Mouse (Mus musculus): ENCODE measurements around the gene Pla2g4b. TPM values are rescaled to one million over a fixed set of nuclear protein-coding genes. Genes with fewer than 3 reads are reported as not detected.

Pla2g4b gene
- polyA plus RNA-seq, 1 experiment from 2014 or later = 0.73 TPM

DNA sequence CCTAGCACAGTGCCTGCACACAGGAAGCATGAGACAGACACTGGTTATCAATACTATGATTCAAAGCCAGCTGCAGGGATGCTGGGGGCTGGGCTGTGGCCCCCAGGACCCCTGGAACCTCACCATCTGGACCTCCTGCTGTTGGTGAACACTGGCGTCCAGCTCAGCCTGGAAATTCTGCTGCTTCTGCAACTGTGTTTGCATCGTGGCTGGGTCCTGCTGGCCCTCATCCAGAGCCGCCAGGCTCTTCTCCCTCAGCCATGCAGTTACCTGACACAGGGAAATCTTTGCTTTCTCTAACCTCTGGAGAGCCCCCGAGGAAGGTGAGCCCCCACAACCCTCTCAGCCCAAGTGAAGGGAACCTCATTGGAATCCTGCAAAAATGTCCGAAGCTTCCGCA is 18.2 kb downstream of the Pla2g4b start:
- Histone ChIP-seq H3K4me2 (no peak overlapping the region), H3K27me3 (replicated peaks) (peaks cover 7% of the 10 kb centered on the region; the same call in 1 of the 2 replicates), H3K4me1 (no peaks in the 10 kb centered on the region), H3K4me3 (no peak overlapping the region), H3K27ac (no peak overlapping the region), H3K9me3 (replicated peaks) (no peaks in the 10 kb centered on the region), H3K9ac (no peak overlapping the region), H3K36me3 (no peaks in the 10 kb centered on the region)
- no peak for ATAC-seq
- WGBS (ENCODE audit: insufficient replicate concordance) = 55% methylated on average over 6 of the region's 6 CpGs

DNA sequence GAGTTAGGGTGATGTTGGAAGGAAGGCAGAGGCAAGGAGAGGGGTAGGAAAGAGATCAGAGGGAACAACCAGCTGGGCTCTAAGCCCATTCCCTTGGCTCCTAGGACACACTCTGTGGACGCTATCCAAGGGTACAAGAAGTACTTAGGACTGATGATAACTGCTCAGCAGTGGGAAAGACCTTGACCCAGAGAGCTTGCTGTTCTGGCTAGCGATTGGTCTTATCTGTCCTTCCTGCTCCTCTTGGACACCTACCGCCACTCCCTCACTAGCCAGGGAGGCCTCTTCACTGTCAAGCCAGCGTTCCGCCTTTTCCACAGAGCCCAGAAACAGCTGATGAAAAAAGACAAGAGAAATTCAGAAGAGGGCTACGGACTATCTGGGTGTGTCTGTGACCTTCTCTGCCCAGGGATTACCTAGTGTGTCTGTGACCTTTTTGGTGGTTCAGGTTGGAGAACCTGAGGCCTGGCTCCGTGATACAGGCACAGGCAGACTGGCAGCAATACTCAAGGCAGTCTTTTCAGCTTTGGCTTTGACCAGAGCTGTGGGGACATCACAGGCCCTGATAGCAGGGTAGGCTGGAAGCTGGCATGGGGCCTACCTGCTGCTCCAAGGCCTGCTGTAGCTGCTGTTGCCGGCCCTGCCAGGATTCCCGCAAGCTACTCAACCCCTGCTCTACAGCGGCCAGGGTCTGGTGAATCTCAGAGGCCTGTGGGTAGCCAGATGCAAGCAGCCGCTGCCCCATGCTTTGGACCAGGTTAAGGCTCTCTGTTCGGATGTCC is 21.7 kb downstream of the Pla2g4b start:
- H3K36me3 ChIP-seq = no peaks in the 10 kb centered on the region
- ATAC-seq = no peak
- WGBS (ENCODE audit: insufficient replicate concordance) = 66% methylated on average over 12 of the region's 12 CpGs
- H3K4me1 ChIP-seq = no peaks in the 10 kb centered on the region
- H3K27ac ChIP-seq = no peak overlapping the region
- no peak overlapping the region for H3K4me3 ChIP-seq
- no peaks in the 10 kb centered on the region for H3K9me3 ChIP-seq (replicated peaks)
- H3K4me2 ChIP-seq = no peak overlapping the region
- peaks cover 17% of the 10 kb centered on the region; the same call in 1 of the 2 replicates for H3K27me3 ChIP-seq (replicated peaks)
- no peak overlapping the region for H3K9ac ChIP-seq

DNA sequence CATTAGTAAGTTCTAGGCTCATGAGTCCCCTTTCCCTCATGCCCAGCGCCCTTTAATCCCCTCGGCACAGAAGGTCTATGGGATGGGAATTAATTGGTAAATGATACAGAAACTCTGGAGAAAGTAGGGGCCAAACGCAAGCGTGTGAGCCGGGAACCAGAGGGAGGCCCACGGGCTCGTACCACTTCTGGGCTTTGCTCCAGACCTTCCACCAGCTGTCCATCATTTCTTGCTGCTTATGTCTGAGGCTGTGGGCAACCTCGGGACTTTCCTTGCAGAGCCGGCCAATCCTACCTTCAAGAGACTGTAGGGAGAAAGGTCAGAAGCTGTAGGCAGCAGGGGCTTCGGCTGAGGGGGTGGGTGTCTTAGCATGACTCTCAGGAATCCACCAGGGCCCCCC is 22.7 kb downstream of the Pla2g4b start:
- Histone ChIP-seq H3K9ac (no peak overlapping the region), H3K27me3 (replicated peaks) (peaks cover 16% of the 10 kb centered on the region; the same call in 1 of the 2 replicates), H3K36me3 (no peaks in the 10 kb centered on the region), H3K4me2 (no peak overlapping the region), H3K27ac (no peak overlapping the region), H3K4me1 (no peaks in the 10 kb centered on the region), H3K9me3 (replicated peaks) (no peaks in the 10 kb centered on the region), H3K4me3 (no peak overlapping the region)
- 76% methylated on average over 10 of the region's 10 CpGs for WGBS (ENCODE audit: insufficient replicate concordance)
- no peak for ATAC-seq

DNA sequence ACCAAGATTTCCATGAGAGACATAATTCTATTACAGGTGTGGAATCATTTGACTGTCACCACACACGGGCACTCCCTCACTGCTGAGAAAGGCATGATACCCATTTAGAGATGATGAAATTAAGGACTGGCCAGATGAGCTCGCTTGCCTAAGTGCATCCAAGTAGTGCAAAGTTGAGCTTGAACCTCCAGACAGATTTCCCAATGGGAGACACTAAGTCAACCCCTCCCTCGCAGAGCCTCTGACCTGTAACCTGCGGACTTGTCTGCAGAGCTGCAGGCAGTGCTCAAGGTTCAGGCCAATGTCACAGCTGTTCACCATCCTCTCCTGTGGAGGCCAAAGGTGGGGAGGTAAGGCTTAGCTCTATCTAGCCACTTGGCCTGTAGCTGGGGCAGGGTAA is 25.6 kb downstream of the Pla2g4b start:
- no peak overlapping the region for H3K9ac ChIP-seq
- H3K27ac ChIP-seq = no peak overlapping the region
- peaks cover 34% of the 10 kb centered on the region; the same call in 1 of the 2 replicates for H3K27me3 ChIP-seq (replicated peaks)
- WGBS (ENCODE audit: insufficient replicate concordance) = 72% methylated on average over 4 of the region's 4 CpGs
- H3K9me3 ChIP-seq (replicated peaks) = no peaks in the 10 kb centered on the region
- no peaks in the 10 kb centered on the region for H3K4me1 ChIP-seq
- no peak overlapping the region for H3K4me2 ChIP-seq
- H3K4me3 ChIP-seq = no peak overlapping the region
- no peak for ATAC-seq
- no peaks in the 10 kb centered on the region for H3K36me3 ChIP-seq

DNA sequence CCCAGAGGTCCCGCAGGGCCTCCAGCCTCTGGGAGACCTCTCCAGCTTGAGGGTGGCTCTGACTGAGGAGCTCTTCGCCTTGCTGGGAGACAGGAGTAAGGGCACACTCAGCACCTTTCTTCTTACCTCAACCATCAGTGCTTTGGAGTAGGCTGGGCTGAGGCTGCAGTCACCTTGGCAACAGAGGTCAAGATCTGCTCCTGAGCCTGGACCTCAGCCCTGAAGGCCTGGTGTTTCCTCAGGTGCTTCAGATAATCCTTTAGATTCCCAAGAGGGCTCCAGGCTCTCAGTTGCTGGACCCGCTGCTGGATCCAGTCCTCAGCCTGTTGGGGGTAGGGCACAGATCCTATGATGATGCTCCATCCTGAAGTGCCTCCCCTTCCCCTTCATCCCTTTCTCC is 26.2 kb downstream of the Pla2g4b start:
- no peaks in the 10 kb centered on the region for H3K9me3 ChIP-seq (replicated peaks)
- 67% methylated on average over 3 of the region's 3 CpGs for WGBS (ENCODE audit: insufficient replicate concordance)
- no peak for ATAC-seq

DNA sequence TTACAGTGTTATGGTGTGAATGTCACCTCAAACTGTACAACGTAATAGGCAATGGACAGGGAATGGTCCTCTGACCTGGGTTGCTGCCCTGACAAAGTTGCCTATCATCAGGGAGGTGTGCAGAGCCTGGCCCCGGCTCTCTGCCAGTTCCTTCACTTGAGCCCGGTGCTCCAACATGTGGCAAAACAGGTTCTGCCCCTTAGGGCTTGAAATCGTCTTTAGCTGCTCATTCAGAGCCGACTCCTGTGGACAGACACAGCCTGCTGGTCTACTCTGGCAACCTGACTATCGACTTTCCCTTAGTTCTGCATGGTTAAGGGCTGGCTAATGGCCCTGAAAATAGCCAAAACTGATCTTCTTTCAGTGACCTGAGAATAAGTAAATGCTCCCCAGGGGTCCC is 27.0 kb downstream of the Pla2g4b start:
- H3K4me3 ChIP-seq = no peak overlapping the region
- H3K9me3 ChIP-seq (replicated peaks) = no peaks in the 10 kb centered on the region
- ATAC-seq = no peak
- H3K27me3 ChIP-seq (replicated peaks) = peaks cover 35% of the 10 kb centered on the region; the same call in 1 of the 2 replicates
- H3K4me2 ChIP-seq = no peak overlapping the region
- no peaks in the 10 kb centered on the region for H3K4me1 ChIP-seq
- no peak overlapping the region for H3K27ac ChIP-seq
- H3K9ac ChIP-seq = no peak overlapping the region
- WGBS (ENCODE audit: insufficient replicate concordance) = 62% methylated on average over 6 of the region's 6 CpGs
- no peaks in the 10 kb centered on the region for H3K36me3 ChIP-seq

More for the DNA sequence above, 26.2 kb downstream of the Pla2g4b start:
- no peak overlapping the region for H3K4me2 ChIP-seq
- no peak overlapping the region for H3K27ac ChIP-seq
- H3K36me3 ChIP-seq = no peaks in the 10 kb centered on the region
- H3K4me1 ChIP-seq = no peaks in the 10 kb centered on the region
- H3K4me3 ChIP-seq = no peak overlapping the region
- H3K9ac ChIP-seq = no peak overlapping the region
- H3K27me3 ChIP-seq (replicated peaks) = peaks cover 35% of the 10 kb centered on the region; the same call in 1 of the 2 replicates

DNA sequence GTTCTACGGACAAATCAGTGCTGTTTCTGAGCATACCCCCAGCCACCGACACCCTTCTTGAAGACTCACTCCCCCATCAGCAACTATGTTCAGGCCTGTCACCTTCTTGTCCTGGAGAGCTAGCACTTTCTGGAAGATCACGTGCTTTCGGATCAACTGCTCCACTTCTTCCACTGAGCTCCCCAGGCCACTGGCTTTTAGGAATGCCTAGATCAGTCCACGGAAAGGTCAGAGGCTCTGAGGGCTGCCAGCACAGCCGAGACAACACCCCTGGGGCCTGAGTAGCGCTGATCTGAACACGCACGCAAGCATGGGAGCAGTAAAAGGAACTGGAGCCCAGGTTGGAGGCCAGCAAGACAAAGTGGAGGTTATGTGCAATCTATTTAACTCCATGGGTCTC is 27.4 kb downstream of the Pla2g4b start:
- 68% methylated on average over 9 of the region's 9 CpGs for WGBS (ENCODE audit: insufficient replicate concordance)
- Histone ChIP-seq H3K9me3 (replicated peaks) (no peaks in the 10 kb centered on the region), H3K4me1 (no peaks in the 10 kb centered on the region), H3K9ac (no peak overlapping the region), H3K27ac (no peak overlapping the region), H3K4me2 (no peak overlapping the region), H3K36me3 (no peaks in the 10 kb centered on the region), H3K4me3 (no peak overlapping the region), H3K27me3 (replicated peaks) (peaks cover 35% of the 10 kb centered on the region; the same call in 1 of the 2 replicates)
- no peak for ATAC-seq

DNA sequence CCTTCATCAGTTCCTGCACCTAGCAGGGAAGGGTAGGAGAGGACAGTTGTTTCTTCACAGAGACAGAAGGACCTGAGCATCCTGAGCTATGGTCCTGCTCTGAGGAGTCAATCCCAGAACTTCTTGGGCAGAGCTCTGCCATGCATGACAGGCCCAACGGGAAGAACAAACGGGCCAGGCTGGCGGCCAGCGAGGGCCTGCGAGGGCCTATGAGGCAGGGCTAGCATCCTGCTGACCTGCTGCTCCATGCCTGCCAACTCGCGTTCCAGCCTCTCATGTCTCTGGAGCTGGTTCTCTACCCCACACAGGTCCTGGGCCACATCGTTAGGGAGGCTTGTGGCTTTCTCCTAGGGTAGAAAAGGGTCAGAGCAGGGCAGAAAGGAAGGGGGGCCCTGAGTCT is 29.0 kb downstream of the Pla2g4b start:
- Histone ChIP-seq H3K27me3 (replicated peaks) (peaks cover 35% of the 10 kb centered on the region; the same call in 1 of the 2 replicates), H3K27ac (no peak overlapping the region), H3K36me3 (no peaks in the 10 kb centered on the region), H3K9ac (no peak overlapping the region), H3K4me3 (no peak overlapping the region), H3K4me1 (no peaks in the 10 kb centered on the region), H3K4me2 (no peak overlapping the region), H3K9me3 (replicated peaks) (no peaks in the 10 kb centered on the region)
- ATAC-seq = no peak
- WGBS (ENCODE audit: insufficient replicate concordance) = 65% methylated on average over 8 of the region's 8 CpGs

DNA sequence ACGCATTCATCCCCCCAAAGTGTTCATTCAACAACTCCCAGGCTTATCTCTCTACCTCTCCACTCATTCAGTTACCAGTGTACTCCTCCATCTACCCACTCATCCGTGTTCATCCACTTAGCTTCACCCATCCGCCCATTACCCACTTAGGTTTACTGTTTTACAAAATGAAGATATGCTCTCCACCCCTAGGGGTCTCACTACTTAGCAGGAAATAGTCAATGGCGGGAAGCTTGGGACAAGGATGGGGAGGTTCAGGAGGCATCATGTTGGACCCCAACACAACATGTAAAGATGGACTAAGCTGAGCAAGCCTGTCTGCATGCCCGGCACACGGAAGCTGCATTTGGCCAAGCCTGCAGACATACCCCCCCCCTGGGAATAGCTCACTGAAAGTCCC is 31.4 kb downstream of the Pla2g4b start:
- no peak for ATAC-seq
- H3K27me3 ChIP-seq (replicated peaks) = peaks cover 28% of the 10 kb centered on the region; the same call in 1 of the 2 replicates

DNA sequence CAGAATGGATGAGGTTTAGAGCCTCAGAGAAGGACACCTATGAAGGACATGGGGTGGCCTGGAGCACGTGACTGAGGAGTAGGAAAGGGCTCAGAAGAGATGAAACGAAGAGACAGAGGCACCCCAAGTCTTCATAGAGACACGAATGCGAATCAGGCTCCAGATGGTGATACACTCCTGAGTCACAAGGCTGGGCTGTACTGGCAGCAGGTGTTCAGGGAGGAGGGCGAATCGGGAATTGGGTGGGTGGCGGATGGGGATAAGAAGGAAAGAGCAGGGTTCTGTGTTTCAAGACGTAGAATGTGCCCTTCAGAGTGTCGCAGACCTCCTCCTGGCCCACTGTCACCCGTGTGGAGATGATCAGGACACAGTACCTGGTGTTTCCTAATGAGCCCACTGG is 32.0 kb downstream of the Pla2g4b start:
- H3K4me2 ChIP-seq = no peak overlapping the region
- no peak for ATAC-seq
- no peaks in the 10 kb centered on the region for H3K9me3 ChIP-seq (replicated peaks)
- no peak overlapping the region for H3K9ac ChIP-seq
- H3K27ac ChIP-seq = no peak overlapping the region
- no peaks in the 10 kb centered on the region for H3K36me3 ChIP-seq
- H3K27me3 ChIP-seq (replicated peaks) = peaks cover 26% of the 10 kb centered on the region; the same call in 1 of the 2 replicates
- no peak overlapping the region for H3K4me3 ChIP-seq
- 75% methylated on average over 10 of the region's 10 CpGs for WGBS (ENCODE audit: insufficient replicate concordance)
- H3K4me1 ChIP-seq = no peaks in the 10 kb centered on the region

More for the DNA sequence above, 31.4 kb downstream of the Pla2g4b start:
- H3K27ac ChIP-seq = no peak overlapping the region
- WGBS (ENCODE audit: insufficient replicate concordance) = 68% methylated on average over 6 of the region's 6 CpGs
- no peak overlapping the region for H3K9ac ChIP-seq
- H3K4me1 ChIP-seq = no peaks in the 10 kb centered on the region
- no peaks in the 10 kb centered on the region for H3K36me3 ChIP-seq
- no peak overlapping the region for H3K4me2 ChIP-seq
- H3K4me3 ChIP-seq = no peak overlapping the region
- H3K9me3 ChIP-seq (replicated peaks) = no peaks in the 10 kb centered on the region

DNA sequence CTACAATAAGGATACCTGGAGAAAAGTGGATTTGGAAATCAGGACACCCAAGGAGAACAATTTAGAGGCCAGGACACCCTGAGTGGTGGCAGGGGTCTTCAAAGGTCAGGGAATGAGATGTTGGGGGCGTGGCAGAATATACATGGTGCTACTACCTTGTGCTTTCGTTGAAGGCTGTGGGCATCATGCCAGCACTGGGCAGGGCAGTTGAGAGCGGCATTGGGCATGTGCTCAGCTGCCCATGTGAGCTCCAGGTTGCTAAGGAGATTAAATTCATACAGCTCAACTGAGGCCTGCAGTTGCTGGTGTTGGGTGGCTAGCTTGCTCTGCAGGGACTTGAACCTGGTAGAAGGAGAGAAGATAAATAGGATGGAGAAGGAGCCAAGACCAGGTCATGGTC is 33.0 kb downstream of the Pla2g4b start:
- 59% methylated on average over 3 of the region's 3 CpGs for WGBS (ENCODE audit: insufficient replicate concordance)
- H3K27ac ChIP-seq = no peak overlapping the region
- no peak for ATAC-seq
- H3K36me3 ChIP-seq = no peaks in the 10 kb centered on the region
- H3K9me3 ChIP-seq (replicated peaks) = no peaks in the 10 kb centered on the region
- peaks cover 20% of the 10 kb centered on the region; the same call in 1 of the 2 replicates for H3K27me3 ChIP-seq (replicated peaks)
- no peak overlapping the region for H3K9ac ChIP-seq
- no peak overlapping the region for H3K4me3 ChIP-seq
- H3K4me1 ChIP-seq = no peaks in the 10 kb centered on the region
- no peak overlapping the region for H3K4me2 ChIP-seq

DNA sequence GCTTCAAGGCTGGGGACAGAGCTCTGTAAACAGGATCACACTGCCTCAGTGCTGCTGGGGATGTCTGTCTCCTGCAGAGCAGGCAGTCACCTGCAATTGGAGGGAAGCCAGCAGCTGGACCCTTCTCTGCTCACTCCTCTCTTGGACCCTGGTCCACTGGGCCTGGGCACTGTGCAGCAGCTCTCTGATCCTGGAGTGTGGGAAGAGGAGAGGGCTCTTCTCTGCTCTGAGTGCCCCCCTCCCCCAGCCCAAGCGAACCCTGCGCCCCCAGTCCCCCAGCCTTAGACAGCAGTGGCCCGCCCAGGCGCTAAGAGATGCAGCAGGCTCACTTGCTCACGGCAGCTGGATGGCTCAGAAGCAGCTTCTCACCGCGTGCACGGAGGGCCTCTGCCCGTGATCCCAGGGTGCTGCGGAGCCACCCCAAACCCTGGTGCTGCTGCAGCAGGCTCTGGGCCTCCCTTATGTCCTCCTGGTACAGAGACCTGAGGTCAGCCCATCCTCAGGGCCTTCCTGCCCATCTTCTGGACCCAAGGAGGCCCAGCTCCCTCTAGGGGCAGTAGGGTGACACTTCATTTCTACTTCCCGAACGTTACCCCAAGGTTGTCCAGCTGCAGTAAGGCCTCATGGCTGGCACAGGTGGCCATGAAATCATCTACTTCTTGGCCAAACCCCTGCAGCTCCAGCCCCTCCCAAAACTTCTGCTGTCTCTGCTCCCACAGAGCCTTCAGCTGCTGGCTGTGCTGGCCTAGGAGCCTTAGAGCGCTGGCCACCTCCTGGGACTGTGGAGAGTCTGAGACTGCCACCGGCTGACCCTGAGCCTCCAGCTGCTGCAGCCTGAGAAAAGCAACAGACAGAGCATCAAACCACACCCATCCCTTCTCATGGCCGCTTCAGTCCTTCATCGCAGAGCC is 35.6 kb downstream of the Pla2g4b start:
- peaks cover 10% of the 10 kb centered on the region; the same call in 1 of the 2 replicates for H3K27me3 ChIP-seq (replicated peaks)
- H3K27ac ChIP-seq = no peak overlapping the region
- ATAC-seq = peak; percentile 40
- H3K9me3 ChIP-seq (replicated peaks) = no peaks in the 10 kb centered on the region
- no peaks in the 10 kb centered on the region for H3K36me3 ChIP-seq
- H3K4me3 ChIP-seq = no peak overlapping the region
- H3K4me2 ChIP-seq = no peak overlapping the region
- H3K4me1 ChIP-seq = no peaks in the 10 kb centered on the region
- 46% methylated on average over 16 of the region's 16 CpGs for WGBS (ENCODE audit: insufficient replicate concordance)
- no peak overlapping the region for H3K9ac ChIP-seq
